Mouse (Mus musculus) testis, adult 2 months (tissue): ENCODE measurements around the gene Cbfa2t3.

Source experiments
- CTCF ChIP-seq: fragments of 200-500 bp; IDR thresholded peaks from 2 replicates; pipeline ENCODE4 v1.5.1; 2012; ENCODE audit warnings: low read depth, mild to moderate bottlenecking, inconsistent platforms, low read length, moderate library complexity; ENCODE audit not compliant: control insufficient read depth, insufficient read depth, insufficient replicate concordance
- POLR2A ChIP-seq: fragments of 200-500 bp; IDR thresholded peaks from 2 replicates; pipeline ENCODE4 v1.6.1; 2012; ENCODE audit warnings: low read depth, mild to moderate bottlenecking, inconsistent platforms, low read length, moderate library complexity; ENCODE audit not compliant: control insufficient read depth

GRCm38 (mm10) chr8:122736623-122737022 is 37.7 kb upstream of the Cbfa2t3 start:
- TF ChIP-seq CTCF (no peak), POLR2A (no peak)
